Mouse (Mus musculus) spleen, adult 2 months (tissue): ENCODE measurements around the gene Pwp1.

ENCODE experiments used
- CTCF ChIP-seq: fragments of 200-500 bp; IDR thresholded peaks from 2 replicates; pipeline ENCODE4 v1.5.1; 2011; ENCODE audit warnings: mild to moderate bottlenecking, inconsistent platforms; ENCODE audit not compliant: insufficient read depth, insufficient read length, insufficient replicate concordance; ENCODE audit errors: extremely low read depth
- POLR2A ChIP-seq: fragments of 200-500 bp; IDR thresholded peaks from 2 replicates; pipeline ENCODE4 v1.6.1; 2011; ENCODE audit warnings: low read depth, low read length, inconsistent platforms

- TF ChIP-seq CTCF (0 out of 2 replicates have a peak, but pooled peaks have one; percentile 4), POLR2A (no peak)
Observed at GRCm38 (mm10) chr10:85928499-85929207, 99.4 kb downstream of the Pwp1 start.
